Mouse (Mus musculus) gastrocnemius, postnatal 4 days (tissue): ENCODE measurements at regions not wholly inside any gene's neighbourhood (a gene's known extent, or its start where the extent isn't known, plus 50 kb on each side); places are given as distances from the start of the nearest gene placed in this dataset.

ENCODE experiments used
- DNase-seq, 2 experiments: peaks; one replicate each; pipeline ENCODE4 v3.0.0; 2021 to 2022; ENCODE audit warnings: low spot score in 2 of 2, mixed read lengths in 2 of 2

GRCm38 (mm10) chr3:129445961-129446360 lies 86.2 kb upstream of the Elovl6 start:
- no peak for DNase-seq

- DNase-seq, result no peak
Observed at GRCm38 (mm10) chr3:129449928-129450327, 82.2 kb upstream of the Elovl6 start.

- DNase-seq, result no peak
Observed at GRCm38 (mm10) chr3:129450671-129451070, 81.5 kb upstream of the Elovl6 start.

- no peak for DNase-seq
Observed at GRCm38 (mm10) chr3:129470088-129470487, 62.1 kb upstream of the Elovl6 start.

- no peak for DNase-seq
Observed at GRCm38 (mm10) chr3:129471332-129471731, 60.8 kb upstream of the Elovl6 start.

GRCm38 (mm10) chr3:129472008-129472407 lies 60.1 kb upstream of the Elovl6 start:
- DNase-seq, result no peak

GRCm38 (mm10) chr3:129474451-129474850 lies 57.7 kb upstream of the Elovl6 start:
- DNase-seq, result no peak

- DNase-seq, result no peak
Observed at GRCm38 (mm10) chr3:129476250-129476649, 55.9 kb upstream of the Elovl6 start.

GRCm38 (mm10) chr3:129478093-129478492 lies 54.1 kb upstream of the Elovl6 start:
- DNase-seq, result no peak

GRCm38 (mm10) chr3:129481293-129481692 lies 50.9 kb upstream of the Elovl6 start:
- DNase-seq, result no peak
